Mouse (Mus musculus) forebrain, embryonic 16.5 days (tissue): ENCODE data around the gene Cux2. TPM values are rescaled to one million over a fixed set of nuclear protein-coding genes. Genes with fewer than 3 reads are reported as not detected.

ENCODE experiments used
- ATAC-seq: fragments of 200-750 bp; cut with Nextera tagmentation; 2 replicates; pipeline ENCODE4 v1.8.0; 2017; ENCODE audit warnings: mild to moderate bottlenecking, moderate library complexity
- H3K27ac ChIP-seq: fragments of 300-500 bp; sonication (generic); 2 replicates; pipeline ENCODE4 v1.5.1; 2014; ENCODE audit warnings: low read length, control low read depth
- H3K27me3 ChIP-seq: fragments of 300-500 bp; sonication (generic); replicated peaks from 2 replicates; pipeline ENCODE4 v1.6.1; 2014; ENCODE audit warnings: low read length; ENCODE audit not compliant: control insufficient read depth, insufficient read depth
- H3K36me3 ChIP-seq: fragments of 300-500 bp; sonication (generic); 2 replicates; pipeline ENCODE4 v1.6.1; 2014; ENCODE audit not compliant: control insufficient read depth, insufficient read depth
- H3K4me1 ChIP-seq: fragments of 300-500 bp; sonication (generic); replicated peaks from 2 replicates; pipeline ENCODE4 v1.6.1; 2014; ENCODE audit warnings: low read length; ENCODE audit not compliant: control insufficient read depth, insufficient read depth
- H3K4me2 ChIP-seq: fragments of 300-500 bp; sonication (generic); 2 replicates; pipeline ENCODE4 v1.6.1; 2014; ENCODE audit warnings: mild to moderate bottlenecking, low read length, control low read depth
- H3K4me3 ChIP-seq: fragments of 300-500 bp; sonication (generic); replicated peaks from 2 replicates; pipeline ENCODE4 v1.5.1; 2014; ENCODE audit warnings: mild to moderate bottlenecking, low read length, control low read depth
- H3K9ac ChIP-seq: fragments of 300-500 bp; sonication (generic); replicated peaks from 2 replicates; pipeline ENCODE4 v1.6.1; 2014; ENCODE audit warnings: low read depth, low read length, control low read depth
- H3K9me3 ChIP-seq: fragments of 300-500 bp; sonication (generic); 2 replicates; pipeline ENCODE4 v1.6.1; 2016; ENCODE audit warnings: low read length; ENCODE audit not compliant: control insufficient read depth
- WGBS: fragments of 180-500 bp; shearing (Covaris S2); extraction: QIAGEN DNeasy Blood & Tissue Kit; methylation state at CpG from one replicate; pipeline ENCODE4 v1.1.7; 2014; 5-methylcytosine and 5-hydroxymethylcytosine counted together
- polyA plus RNA-seq: library from polyadenylated mRNA; unstranded; fragments of >200 nt; fragmentation: Nextera tagmentation; extraction: Ambion mirVana; gene quantifications from 2 replicates; pipeline ENCODE4 v1.2.1, GENCODE M21; 2015

The Cux2 gene
- polyA plus RNA-seq, 1 experiment from 2014 or later, result 32.0 TPM

- Histone ChIP-seq H3K36me3 (no peaks in the 10 kb centered on the region), H3K27me3 (no peaks in the 10 kb centered on the region), H3K9me3 (no peaks in the 10 kb centered on the region), H3K4me3 (no peak overlapping the region), H3K27ac (no peak overlapping the region), H3K4me1 (peaks cover 21% of the 10 kb centered on the region), H3K9ac (no peak overlapping the region), H3K4me2 (no peak overlapping the region)
- ATAC-seq, result no peak
- WGBS, result 75% methylated on average over 3 of the region's 3 CpGs
Observed at GRCm38 (mm10) chr5:122084470-122084869, 34.6 kb upstream of the Cux2 start.

- H3K9me3 ChIP-seq, result no peaks in the 10 kb centered on the region
- WGBS, result 95% methylated on average over 2 of the region's 2 CpGs
- no peak for ATAC-seq
- no peak overlapping the region for H3K27ac ChIP-seq
- no peak overlapping the region for H3K4me3 ChIP-seq
- H3K36me3 ChIP-seq, result no peaks in the 10 kb centered on the region
- H3K4me1 ChIP-seq, result peaks cover 21% of the 10 kb centered on the region
- no peaks in the 10 kb centered on the region for H3K27me3 ChIP-seq
- H3K9ac ChIP-seq, result no peak overlapping the region
- no peak overlapping the region for H3K4me2 ChIP-seq
Observed at GRCm38 (mm10) chr5:122083282-122083681, 33.4 kb upstream of the Cux2 start.

GRCm38 (mm10) chr5:122081471-122081870 lies 31.6 kb upstream of the Cux2 start:
- no peak for ATAC-seq
- no peaks in the 10 kb centered on the region for H3K9me3 ChIP-seq
- H3K27ac ChIP-seq, result peak overlapping the region; percentile 17; the same call in 1 of the 2 replicates
- WGBS, result 91% methylated on average over 13 of the region's 13 CpGs
- peaks cover 17% of the 10 kb centered on the region for H3K4me1 ChIP-seq
- no peaks in the 10 kb centered on the region for H3K36me3 ChIP-seq
- H3K9ac ChIP-seq, result no peak overlapping the region
- no peaks in the 10 kb centered on the region for H3K27me3 ChIP-seq
- no peak overlapping the region for H3K4me2 ChIP-seq
- H3K4me3 ChIP-seq, result no peak overlapping the region

GRCm38 (mm10) chr5:122080930-122081329 lies 31.0 kb upstream of the Cux2 start:
- no peak overlapping the region for H3K9ac ChIP-seq
- peaks cover 14% of the 10 kb centered on the region for H3K4me1 ChIP-seq
- H3K4me2 ChIP-seq, result no peak overlapping the region
- no peak overlapping the region for H3K4me3 ChIP-seq
- no peaks in the 10 kb centered on the region for H3K9me3 ChIP-seq
- no peaks in the 10 kb centered on the region for H3K27me3 ChIP-seq
- H3K27ac ChIP-seq, result peak overlapping the region; percentile 80
- 35% methylated on average over 11 of the region's 11 CpGs for WGBS
- H3K36me3 ChIP-seq, result no peaks in the 10 kb centered on the region
- ATAC-seq, result peak; percentile 94

- no peak overlapping the region for H3K4me2 ChIP-seq
- ATAC-seq, result no peak
- H3K27ac ChIP-seq, result no peak overlapping the region
- H3K9me3 ChIP-seq, result no peaks in the 10 kb centered on the region
- no peak overlapping the region for H3K9ac ChIP-seq
- WGBS, result 86% methylated on average over 7 of the region's 7 CpGs
- peaks cover 7% of the 10 kb centered on the region for H3K4me1 ChIP-seq
- H3K36me3 ChIP-seq, result no peaks in the 10 kb centered on the region
- no peaks in the 10 kb centered on the region for H3K27me3 ChIP-seq
- no peak overlapping the region for H3K4me3 ChIP-seq
Observed at GRCm38 (mm10) chr5:122079796-122080195, 29.9 kb upstream of the Cux2 start.

- Histone ChIP-seq H3K9me3 (no peaks in the 10 kb centered on the region), H3K4me3 (no peak overlapping the region), H3K4me1 (peaks cover 7% of the 10 kb centered on the region), H3K27me3 (no peaks in the 10 kb centered on the region), H3K36me3 (no peaks in the 10 kb centered on the region), H3K4me2 (no peak overlapping the region), H3K9ac (no peak overlapping the region), H3K27ac (no peak overlapping the region)
- ATAC-seq, result no peak
- whole genome bisulfite sequencing, result 69% methylated on average over 4 of the region's 4 CpGs
Observed at GRCm38 (mm10) chr5:122077244-122077643, 27.3 kb upstream of the Cux2 start.

- ATAC-seq, result no peak
- no peak overlapping the region for H3K27ac ChIP-seq
- H3K36me3 ChIP-seq, result no peaks in the 10 kb centered on the region
- H3K4me3 ChIP-seq, result no peak overlapping the region
- H3K27me3 ChIP-seq, result no peaks in the 10 kb centered on the region
- WGBS, result 57% methylated on average over 3 of the region's 3 CpGs
- H3K4me1 ChIP-seq, result peaks cover 3% of the 10 kb centered on the region
- H3K9me3 ChIP-seq, result no peaks in the 10 kb centered on the region
- no peak overlapping the region for H3K9ac ChIP-seq
- H3K4me2 ChIP-seq, result no peak overlapping the region
Observed at GRCm38 (mm10) chr5:122075736-122076135, 25.8 kb upstream of the Cux2 start.

- H3K4me2 ChIP-seq, result no peak overlapping the region
- no peak overlapping the region for H3K9ac ChIP-seq
- H3K27ac ChIP-seq, result no peak overlapping the region
- H3K36me3 ChIP-seq, result no peaks in the 10 kb centered on the region
- H3K4me1 ChIP-seq, result no peaks in the 10 kb centered on the region
- no peak for ATAC-seq
- 82% methylated on average over 4 of the region's 4 CpGs for WGBS
- H3K9me3 ChIP-seq, result no peaks in the 10 kb centered on the region
- H3K4me3 ChIP-seq, result no peak overlapping the region
- H3K27me3 ChIP-seq, result no peaks in the 10 kb centered on the region
Observed at GRCm38 (mm10) chr5:122071997-122072396, 22.1 kb upstream of the Cux2 start.

GRCm38 (mm10) chr5:122070963-122071800 lies 21.3 kb upstream of the Cux2 start:
- Histone ChIP-seq H3K27me3 (no peaks in the 10 kb centered on the region), H3K4me3 (no peak overlapping the region), H3K4me2 (no peak overlapping the region), H3K4me1 (no peaks in the 10 kb centered on the region), H3K9ac (0 out of 2 replicates have a peak overlapping the region, but pooled peaks have one; percentile 3), H3K9me3 (no peaks in the 10 kb centered on the region), H3K27ac (no peak overlapping the region), H3K36me3 (no peaks in the 10 kb centered on the region)
- ATAC-seq, result no peak
- WGBS, result 82% methylated on average over 16 of the region's 16 CpGs
